Mouse (Mus musculus): ENCODE data around the gene Llgl2.
"Not testable (repeated sequence)": the region's sequence is repeated elsewhere in the genome, so short reads cannot be mapped to it uniquely, and the experiment has no call there.

The Llgl2 gene

GRCm38 (mm10) chr11:115833021-115833513, 9.2 kb downstream of the Llgl2 start:
- no peak for DNase-seq (ENCODE audit: low read depth in 1 of 2, low spot score in 2 of 2)

DNA sequence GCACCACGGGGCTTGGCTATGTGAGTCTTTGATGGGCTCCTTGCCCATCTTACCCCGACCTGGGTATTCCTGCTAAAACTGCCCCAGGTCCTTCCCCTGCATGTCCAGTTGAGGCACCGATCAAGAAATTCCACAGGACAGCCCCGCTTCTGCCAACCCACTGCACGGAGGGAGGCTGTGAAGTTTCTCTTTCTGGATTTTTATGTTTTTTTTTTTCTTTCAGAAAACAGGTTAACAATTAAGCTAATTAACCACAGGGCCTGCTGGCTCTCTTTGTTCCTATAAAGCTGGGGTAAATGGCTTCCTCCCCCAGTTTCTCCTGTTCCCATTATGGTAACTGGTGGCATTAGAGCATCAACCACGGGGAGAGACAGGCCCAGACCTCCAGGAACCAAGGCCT, 10.2 kb downstream of the Llgl2 start:
- no peak for DNase-seq (ENCODE audit: low read depth in 1 of 2, low spot score in 2 of 2)

GRCm38 (mm10) chr11:115836656-115837395, 13.0 kb downstream of the Llgl2 start:
- no peak for DNase-seq (ENCODE audit: low read depth in 1 of 2, low spot score in 2 of 2)

DNA sequence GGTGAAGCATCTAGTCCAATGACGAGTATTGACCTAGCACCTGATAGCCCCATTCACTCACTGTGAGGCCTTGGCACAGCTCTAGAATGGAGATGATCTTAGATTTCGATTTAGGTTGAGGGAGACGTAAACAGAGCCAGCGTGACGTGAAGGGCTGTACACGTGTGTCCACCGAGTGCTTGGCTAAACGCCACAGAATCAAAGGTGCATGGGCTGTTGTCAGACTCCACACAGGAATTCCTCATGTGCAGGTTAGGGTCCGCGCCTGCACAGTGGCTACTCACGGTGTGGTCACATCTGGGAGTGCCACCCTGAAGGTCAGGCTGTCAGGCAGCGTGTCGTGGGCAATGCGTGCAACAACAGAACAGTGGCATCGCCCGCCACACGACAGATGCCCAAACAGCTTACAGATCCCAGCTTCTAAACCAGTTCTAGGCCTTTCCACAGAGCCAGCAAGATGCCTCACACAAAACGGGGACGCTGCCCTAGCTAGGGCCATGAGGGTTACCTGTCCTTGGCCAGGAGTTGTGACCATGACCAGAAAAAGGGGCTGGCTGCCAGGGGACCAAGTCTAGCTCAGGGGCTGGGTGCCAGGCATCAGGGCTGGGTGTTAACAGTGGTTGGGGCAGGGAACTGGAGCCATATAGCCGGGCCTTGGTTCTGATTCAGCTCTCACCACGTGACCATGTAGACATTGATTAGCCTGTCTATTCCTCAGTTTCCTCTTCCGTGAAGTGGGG, 13.9 kb downstream of the Llgl2 start:
- DNase-seq (ENCODE audit: low read depth in 1 of 2, low spot score in 2 of 2), result no peak

- DNase-seq (ENCODE audit: low read depth in 1 of 2, low spot score in 2 of 2), result no peak
These were observed 15.1 kb downstream of the Llgl2 start for GRCm38 (mm10) chr11:115838895-115839311.

GRCm38 (mm10) chr11:115839732-115840131, 15.9 kb downstream of the Llgl2 start:
- DNase-seq (ENCODE audit: low read depth in 1 of 2, low spot score in 2 of 2), result no peak

DNA sequence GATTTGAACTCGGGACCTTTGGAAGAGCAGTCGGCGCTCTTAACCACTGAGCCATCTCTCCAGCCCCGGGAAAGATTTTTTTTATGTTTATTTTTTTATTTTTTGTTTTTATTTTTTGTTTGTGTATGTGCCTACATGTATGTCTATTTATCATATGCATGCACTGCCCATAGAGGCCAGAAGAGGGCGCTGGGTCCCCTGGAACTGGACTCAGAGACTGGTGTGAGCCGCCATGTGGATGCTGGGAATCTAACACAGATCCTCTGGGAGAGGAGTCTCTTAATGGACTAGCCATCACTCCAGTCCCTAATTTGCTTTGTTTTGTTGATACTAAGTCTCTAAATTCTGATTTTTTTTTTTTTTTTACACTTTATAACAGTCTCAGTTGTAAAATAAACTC, 17.2 kb downstream of the Llgl2 start:
- DNase-seq (ENCODE audit: low read depth in 1 of 2, low spot score in 2 of 2), result no peak

GRCm38 (mm10) chr11:115841961-115842550, 18.2 kb downstream of the Llgl2 start:
- no peak for DNase-seq (ENCODE audit: low read depth in 1 of 2, low spot score in 2 of 2)

- DNase-seq (ENCODE audit: low read depth in 1 of 2, low spot score in 2 of 2), result no peak
These were observed 19.5 kb downstream of the Llgl2 start for GRCm38 (mm10) chr11:115843141-115843890.

DNA sequence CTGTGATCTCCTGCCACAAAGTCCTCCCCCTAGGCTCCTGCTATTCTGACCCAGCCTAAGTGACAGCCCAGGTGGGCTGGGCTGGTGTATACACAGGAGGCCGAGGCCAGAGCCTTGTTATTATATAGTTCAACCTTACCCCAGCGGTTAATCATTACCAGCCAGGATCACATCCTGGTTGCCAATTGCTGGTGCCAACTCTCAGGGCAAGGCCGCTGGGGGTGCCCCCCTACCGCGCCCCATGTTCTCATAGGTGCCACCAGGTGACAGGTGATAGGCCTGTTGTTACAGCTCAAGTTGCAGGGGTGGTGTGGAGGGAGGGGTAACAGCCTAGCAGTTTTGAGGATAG, 20.0 kb downstream of the Llgl2 start:
- DNase-seq (ENCODE audit: low read depth in 1 of 2, low spot score in 2 of 2), result no peak

- no peak for DNase-seq (ENCODE audit: low read depth in 1 of 2, low spot score in 2 of 2)
These were observed 20.4 kb downstream of the Llgl2 start for GRCm38 (mm10) chr11:115844240-115844639.

- DNase-seq (ENCODE audit: low read depth in 1 of 2, low spot score in 2 of 2), result no peak
These were observed 22.0 kb downstream of the Llgl2 start for GRCm38 (mm10) chr11:115845819-115846218.

GRCm38 (mm10) chr11:115854674-115855073, 30.8 kb downstream of the Llgl2 start:
- no peak for DNase-seq (ENCODE audit: low read depth in 1 of 2, low spot score in 2 of 2)

GRCm38 (mm10) chr11:115857146-115857545, 33.3 kb downstream of the Llgl2 start:
- not testable (repeated sequence) for DNase-seq (ENCODE audit: low read depth in 1 of 2, low spot score in 2 of 2)

GRCm38 (mm10) chr11:115857936-115858335, 34.1 kb downstream of the Llgl2 start:
- no peak for DNase-seq (ENCODE audit: low read depth in 1 of 2, low spot score in 2 of 2)

- DNase-seq (ENCODE audit: low read depth in 1 of 2, low spot score in 2 of 2), result no peak
These were observed 34.5 kb downstream of the Llgl2 start, which contains the start of gene Myo15b for GRCm38 (mm10) chr11:115858354-115858753. TSS of gene Myo15b (plus strand) at chr11:115858406.

GRCm38 (mm10) chr11:115859143-115859945, 35.5 kb downstream of the Llgl2 start:
- DNase-seq (ENCODE audit: low read depth in 1 of 2, low spot score in 2 of 2), result peak; percentile 48 to 74

DNA sequence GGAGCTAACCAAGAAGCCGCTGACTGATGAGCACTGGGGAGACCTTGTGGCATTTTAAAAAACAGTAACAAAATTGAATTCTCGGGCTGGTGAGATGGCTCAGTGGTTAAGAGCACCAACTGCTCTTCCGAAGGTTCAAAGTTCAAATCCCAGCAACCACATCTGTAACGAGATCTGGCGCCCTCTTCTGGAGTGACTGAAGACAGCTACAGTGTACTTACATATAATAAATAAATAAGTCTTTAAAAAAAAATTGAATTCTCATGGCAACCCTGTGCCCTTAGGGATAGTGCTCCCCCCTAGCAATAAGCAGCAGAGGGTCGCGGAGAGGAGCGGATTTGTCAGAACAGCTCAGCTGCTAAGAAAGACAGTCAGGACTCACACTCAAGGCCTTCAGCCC, 40.0 kb downstream of the Llgl2 start:
- DNase-seq (ENCODE audit: low read depth in 1 of 2, low spot score in 2 of 2), result no peak

DNA sequence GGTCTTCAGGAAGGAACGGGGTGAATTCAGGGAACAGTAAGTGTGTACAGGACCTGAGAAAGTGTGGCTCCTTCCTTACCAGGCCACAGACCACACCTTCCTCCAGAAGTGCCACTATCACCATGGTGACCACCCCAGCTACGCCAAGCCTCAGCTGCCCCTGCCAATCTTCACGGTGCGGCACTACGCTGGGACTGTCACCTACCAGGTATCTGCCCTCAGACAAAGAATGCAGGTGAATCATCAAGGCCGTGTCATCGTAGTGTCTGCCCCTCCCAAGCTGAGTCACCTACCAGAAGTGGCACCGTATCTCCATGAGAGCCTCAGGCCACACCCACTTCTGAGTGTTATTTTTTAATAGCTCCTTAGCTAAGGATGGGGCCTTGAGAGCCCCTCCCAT, 45.5 kb downstream of the Llgl2 start:
- no peak for DNase-seq (ENCODE audit: low read depth in 1 of 2, low spot score in 2 of 2)

GRCm38 (mm10) chr11:115872437-115872836, 48.6 kb downstream of the Llgl2 start:
- DNase-seq (ENCODE audit: low read depth in 1 of 2, low spot score in 2 of 2), result no peak

Data from monocyte, adult 2 months (primary cell).